Comparison of ENCODE assay signal across 18 mouse cellular contexts in genomic region chr12:52502161-52502560, GRCm38 (mm10). TPM values are rescaled to one million over a fixed set of nuclear protein-coding genes. Genes with fewer than 3 reads are reported as not detected.
DNase-seq lines count a peak whose midpoint lies in the region; ATAC-seq and TF ChIP-seq lines count a peak whose summit lies in the region.
"Had no signal": no experiment of that assay in that cellular context is flagged by ENCODE, and none has a peak within 500 bp of the region (broad histone marks: within the 10 kb centered on the region; RNA-seq: fewer than 3 reads in every experiment).

No protein-coding gene starts in this region.

- intact Hi-C loops in heart, postnatal 25 days (cut with DNase I), result loop anchor here (2.0 to 5.0 kb wide), 3 partner anchors 135 to 393 kb away; no protein-coding TSS in a partner anchor

- peaks cover 13% of the 10 kb centered on the region for H3K4me1 ChIP-seq in heart, embryonic 10.5 days
- peaks cover 27% of the 10 kb centered on the region for H3K4me1 ChIP-seq in E14TG2a.4 (replicated peaks; ENCODE audit: low read depth, low read length)
- no peaks in the 10 kb centered on the region for H3K4me1 ChIP-seq in stomach, postnatal 0 days (replicated peaks; ENCODE audit: control insufficient read depth, insufficient read depth)
- H3K4me1 ChIP-seq: stomach, embryonic 15.5 days had no signal

- H3K4me3 ChIP-seq in heart, embryonic 10.5 days, result peak overlapping the region; percentile 98; the same call in 1 of the 2 replicates
- H3K4me3 ChIP-seq in layer of hippocampus, adult 2 months, result no peak overlapping the region
- H3K4me3 ChIP-seq in E14TG2a.4 (replicated peaks; ENCODE audit: low read length), result 0 out of 2 replicates have a peak overlapping the region, but pooled peaks have one; percentile 92
- H3K4me3 ChIP-seq in stomach, postnatal 0 days (ENCODE audit: low read depth, low read length), result no peak overlapping the region

- no peak overlapping the region for H3K4me2 ChIP-seq in stomach, postnatal 0 days (replicated peaks; ENCODE audit: low read depth)

- DNase-seq in heart, embryonic 10.5 days (ENCODE audit: low spot score), result no peak
- DNase-seq in heart, postnatal 25 days (ENCODE audit: low spot score), result no peak
- no peak for DNase-seq in layer of hippocampus, adult 2 months (ENCODE audit: low spot score in 2 of 2)
- DNase-seq in layer of hippocampus, adult 11-12 months (ENCODE audit: low spot score), result no peak
- DNase-seq in stomach, postnatal 0 days (ENCODE audit: low spot score), result no peak
- DNase-seq: adrenal gland, adult 8-10 months; cerebellum, adult 18-20 months; heart, adult 2 months; kidney, adult 9 months; lung, adult 18-20 months; thymus, postnatal 25 days had no signal

- no peak for TF ChIP-seq EP300 in stomach, postnatal 0 days (optimal IDR thresholded peaks at IDR 0.05)

- ATAC-seq in megakaryocyte, adult 5-6 weeks (ENCODE audit: poor library complexity, severe bottlenecking), result peak; percentile 45
- ATAC-seq in stomach, postnatal 0 days (ENCODE audit: low FRiP score, low TSS enrichment), result no peak
- no peak for ATAC-seq in inflammation-experienced regulatory T-cells, adult 6 months
- ATAC-seq: forebrain, embryonic 14.5 days had no signal

- no peak for TF ChIP-seq CTCF in layer of hippocampus, adult 2 months (conservative IDR thresholded peaks at IDR 0.05)
- no peak for TF ChIP-seq CTCF in E14TG2a.4 (conservative IDR thresholded peaks at IDR 0.05; ENCODE audit: low read length)
- no peak for TF ChIP-seq CTCF in stomach, postnatal 0 days (IDR thresholded peaks at IDR 0.05; ENCODE audit: low read depth)

- no peaks in the 10 kb centered on the region for H3K27me3 ChIP-seq in heart, embryonic 10.5 days (ENCODE audit: insufficient read depth, poor library complexity, severe bottlenecking)
- H3K27me3 ChIP-seq in E14TG2a.4 (ENCODE audit: insufficient read depth, low read length), result no peaks in the 10 kb centered on the region
- no peaks in the 10 kb centered on the region for H3K27me3 ChIP-seq in stomach, postnatal 0 days (ENCODE audit: control insufficient read depth, insufficient read depth, low read length)
- H3K27me3 ChIP-seq: hindbrain, embryonic 13.5 days; megakaryocyte, embryonic 14.5 days; stomach, embryonic 15.5 days had no signal

- peak overlapping the region; percentile 100; the same call in 1 of the 2 replicates for H3K27ac ChIP-seq in heart, embryonic 10.5 days
- H3K27ac ChIP-seq in layer of hippocampus, adult 2 months, result peak overlapping the region; percentile 99
- no peak overlapping the region for H3K27ac ChIP-seq in stomach, postnatal 0 days (replicated peaks)

- no peaks in the 10 kb centered on the region for H3K36me3 ChIP-seq in heart, embryonic 10.5 days
- H3K36me3 ChIP-seq in E14TG2a.4 (ENCODE audit: insufficient read depth, low read length), result no peaks in the 10 kb centered on the region
- no peaks in the 10 kb centered on the region for H3K36me3 ChIP-seq in stomach, postnatal 0 days (ENCODE audit: control insufficient read depth, insufficient read depth, low read length)
- H3K36me3 ChIP-seq: hindbrain, embryonic 13.5 days; stomach, embryonic 15.5 days had no signal

- no peak overlapping the region for H3K9ac ChIP-seq in stomach, postnatal 0 days (ENCODE audit: low read length)

- H3K9me3 ChIP-seq in heart, embryonic 10.5 days, result no peaks in the 10 kb centered on the region
- H3K9me3 ChIP-seq in E14TG2a.4 (ENCODE audit: low read length), result no peaks in the 10 kb centered on the region
- no peaks in the 10 kb centered on the region for H3K9me3 ChIP-seq in stomach, postnatal 0 days (ENCODE audit: control insufficient read depth, low read length)
- H3K9me3 ChIP-seq: hindbrain, embryonic 13.5 days; megakaryocyte, embryonic 14.5 days; stomach, embryonic 15.5 days had no signal

- WGBS in heart, embryonic 10.5 days, result 74% methylated on average over 3 of the region's 3 CpGs
- WGBS in stomach, postnatal 0 days, result 62% methylated on average over 3 of the region's 3 CpGs

RNA-seq across cellular contexts. Expression of gene Arhgap5, which starts 1.6 kb away (rescaled TPM):
- 38.7 and 39.0 TPM in 2 replicates for polyA plus RNA-seq in heart, embryonic 10.5 days (2016; fragmentation: Nextera tagmentation; extraction: Ambion mirVana)
- 10 to 100 TPM; 77.9 to 83.9 TPM for total RNA-seq in heart, postnatal 25 days (2021)
- total RNA-seq in layer of hippocampus, adult 2 months (2021), result 100 to 1,000 TPM; 127 to 140 TPM
- total RNA-seq in megakaryocyte, adult 5-6 weeks (2015), result 10.6 and 12.8 TPM in 2 replicates
- 14.8 and 15.7 TPM in 2 replicates for total RNA-seq in megakaryocyte, adult 5-6 weeks (2017)
- polyA plus RNA-seq in stomach, postnatal 0 days (2015; fragmentation: Nextera tagmentation; extraction: Ambion mirVana), result 24.8 and 25.5 TPM in 2 replicates
- polyA plus RNA-seq in inflammation-experienced regulatory T-cells, adult 6 months (2017; shearing (Covaris generic)), result 10 to 100 TPM; 18.7 to 40.2 (median 38.0) TPM

Comparison
In these comparisons a context has a peak if more than half of its experiments do, and no peak if none do; other contexts are left out.
1. H3K4me3 ChIP-seq: peak in heart, embryonic 10.5 days (single experiment) and E14TG2a.4 (single experiment); none in layer of hippocampus, adult 2 months (single experiment) and stomach, postnatal 0 days (single experiment).
2. RNA of gene Arhgap5, which starts 1.6 kb away (total RNA-seq): 127 to 140 TPM in layer of hippocampus, adult 2 months and 77.9 to 83.9 TPM in heart, postnatal 25 days; 10.6 to 15.7 TPM in megakaryocyte, adult 5-6 weeks; every median in the first group is over 4 times any median in the second.